Mouse (Mus musculus) c-Kit-positive CD71-negative TER-119-negative erythroid progenitor cells, embryonic 14.5 days (primary cell): ENCODE results near the gene Ltbp2.

Source experiments
- DNase-seq: peaks from one replicate; pipeline ENCODE4 v3.0.0-alpha.2; 2013; ENCODE audit warnings: low read depth

The Ltbp2 gene

GRCm38 (mm10) chr12:84876481-84877121 is at the start of gene Ltbp2:
Ltbp2 (minus strand) TSS chr12:84876532.
- DNase-seq, result peak; percentile 89

GRCm38 (mm10) chr12:84924324-84924723 is 48.0 kb upstream of the Ltbp2 start:
- DNase-seq, result no peak

GRCm38 (mm10) chr12:84921881-84922419 is 45.6 kb upstream of the Ltbp2 start:
- DNase-seq, result no peak

GRCm38 (mm10) chr12:84918809-84919208 is 42.5 kb upstream of the Ltbp2 start:
- no peak for DNase-seq

- DNase-seq, result no peak
These were observed 41.5 kb upstream of the Ltbp2 start for GRCm38 (mm10) chr12:84917799-84918198.

DNA sequence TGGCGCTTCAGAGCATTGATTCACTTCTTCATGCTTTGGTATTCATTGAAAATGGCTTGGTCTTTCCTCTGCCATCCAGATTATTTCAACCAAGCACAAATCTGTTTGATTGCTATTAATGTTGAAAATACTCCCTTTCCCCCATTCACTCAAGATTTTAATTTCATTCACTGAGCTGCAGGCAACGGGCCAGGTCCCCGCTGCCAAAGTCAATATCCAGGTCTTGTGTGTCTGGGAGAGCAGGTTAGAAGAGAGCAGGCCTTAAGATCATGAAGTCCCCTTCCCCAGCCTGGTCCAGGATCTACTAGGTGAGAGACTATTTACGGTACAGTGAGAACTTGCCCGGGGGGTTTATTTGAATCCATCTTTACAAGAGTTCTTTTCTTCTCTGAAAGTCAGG is 38.6 kb upstream of the Ltbp2 start:
- no peak for DNase-seq

GRCm38 (mm10) chr12:84912652-84913104 is 36.3 kb upstream of the Ltbp2 start:
- no peak for DNase-seq

GRCm38 (mm10) chr12:84911640-84912039 is 35.3 kb upstream of the Ltbp2 start:
- DNase-seq, result no peak

- no peak for DNase-seq
These were observed 33.7 kb upstream of the Ltbp2 start for GRCm38 (mm10) chr12:84910066-84910465.

- no peak for DNase-seq
These were observed 31.5 kb upstream of the Ltbp2 start for GRCm38 (mm10) chr12:84907627-84908480.

- no peak for DNase-seq
These were observed 30.8 kb upstream of the Ltbp2 start for GRCm38 (mm10) chr12:84907024-84907626.

GRCm38 (mm10) chr12:84904399-84904798 is 28.1 kb upstream of the Ltbp2 start:
- no peak for DNase-seq

- DNase-seq, result no peak
These were observed 24.0 kb upstream of the Ltbp2 start for GRCm38 (mm10) chr12:84900317-84900716.

- no peak for DNase-seq
These were observed 21.0 kb upstream of the Ltbp2 start for GRCm38 (mm10) chr12:84897322-84897721.

GRCm38 (mm10) chr12:84896235-84896634 is 19.9 kb upstream of the Ltbp2 start:
- DNase-seq, result no peak

GRCm38 (mm10) chr12:84893648-84894628 is 17.6 kb upstream of the Ltbp2 start:
- no peak for DNase-seq

DNA sequence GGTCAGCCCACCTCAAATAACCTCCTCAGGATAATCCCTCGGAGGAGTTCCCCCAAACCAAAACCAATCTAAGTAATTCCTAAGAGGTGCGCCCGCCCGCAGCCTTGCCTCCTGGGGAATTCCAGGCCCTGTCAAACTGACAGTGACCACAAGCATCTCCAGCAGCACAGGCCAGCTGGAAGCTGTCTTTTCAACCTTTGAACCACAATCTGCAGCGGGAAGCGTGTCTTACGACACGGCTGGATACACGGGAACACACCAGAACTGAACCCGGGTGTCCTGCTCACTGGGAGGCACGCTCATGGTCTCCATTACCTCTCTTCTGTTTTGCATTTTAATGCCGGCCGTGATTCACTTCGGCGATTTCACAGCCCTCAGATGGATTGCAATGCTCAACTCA is 14.0 kb upstream of the Ltbp2 start:
- DNase-seq, result no peak

- no peak for DNase-seq
These were observed 9.0 kb upstream of the Ltbp2 start for GRCm38 (mm10) chr12:84885107-84885876.

DNA sequence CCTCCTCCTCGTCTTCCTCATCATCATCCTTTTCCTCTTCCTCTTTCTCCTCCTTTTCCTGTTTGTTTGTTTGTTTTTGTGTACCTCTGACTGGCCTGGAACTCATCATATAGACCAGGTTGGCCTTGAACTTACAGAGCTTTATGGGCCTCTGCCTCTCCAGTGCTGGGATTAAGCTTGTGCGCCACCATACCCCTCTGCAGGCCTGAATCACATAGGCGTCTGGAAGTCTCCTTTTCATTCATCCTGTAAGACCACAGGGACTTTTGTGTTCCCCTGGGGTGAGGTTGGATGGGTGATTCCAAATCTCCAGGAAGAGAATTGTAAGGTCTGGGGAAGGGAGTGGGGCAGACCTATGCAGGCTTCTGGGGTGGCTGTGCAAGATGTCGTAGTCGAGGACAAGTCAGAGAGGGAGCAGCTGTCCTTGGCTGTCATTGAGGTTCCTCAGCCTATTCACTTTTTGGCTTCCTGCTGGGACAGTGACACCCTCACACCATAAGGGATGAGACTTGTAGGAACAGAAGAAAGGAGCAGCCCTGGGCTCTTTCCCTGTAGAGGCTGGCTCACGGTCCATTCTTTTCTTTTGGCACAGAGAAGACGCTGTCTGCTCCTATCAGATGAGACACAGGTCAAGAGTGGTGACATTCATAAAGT is 8.2 kb upstream of the Ltbp2 start:
- DNase-seq, result no peak

- no peak for DNase-seq
These were observed 6.5 kb upstream of the Ltbp2 start for GRCm38 (mm10) chr12:84882796-84883195.
